Mouse (Mus musculus) gastrocnemius, adult 8-10 months (tissue): ENCODE measurements around the gene Scrn3. TPM values are rescaled to one million over a fixed set of nuclear protein-coding genes. Genes with fewer than 3 reads are reported as not detected.
A peak's percentile ranks its signal among the peaks of the same experiment; 100 is the strongest.

Experiments
- DNase-seq, 2 experiments: peaks; one replicate each; pipeline ENCODE4 v3.0.0; 2022; ENCODE audit warnings: low spot score in 2 of 2
- total RNA-seq, 4 experiments: library from RNA; stranded (reverse); gene quantifications; 2 replicates each; pipeline ENCODE4 v1.2.4; 2022

The Scrn3 gene
- total RNA-seq, 4 experiments from 2014 or later = 57.9 to 59.9 (median 58.6) TPM

- DNase-seq = peak; percentile 12 to 17
Measured at GRCm38 (mm10) chr2:73313117-73313501, 708 bp downstream of the Scrn3 start.

GRCm38 (mm10) chr2:73314311-73314710 is 1.9 kb downstream of the Scrn3 start:
- no peak for DNase-seq

- no peak for DNase-seq
Measured at GRCm38 (mm10) chr2:73317426-73317825, 5.0 kb downstream of the Scrn3 start.

GRCm38 (mm10) chr2:73319218-73319617 is 6.8 kb downstream of the Scrn3 start:
- DNase-seq = no peak

DNA sequence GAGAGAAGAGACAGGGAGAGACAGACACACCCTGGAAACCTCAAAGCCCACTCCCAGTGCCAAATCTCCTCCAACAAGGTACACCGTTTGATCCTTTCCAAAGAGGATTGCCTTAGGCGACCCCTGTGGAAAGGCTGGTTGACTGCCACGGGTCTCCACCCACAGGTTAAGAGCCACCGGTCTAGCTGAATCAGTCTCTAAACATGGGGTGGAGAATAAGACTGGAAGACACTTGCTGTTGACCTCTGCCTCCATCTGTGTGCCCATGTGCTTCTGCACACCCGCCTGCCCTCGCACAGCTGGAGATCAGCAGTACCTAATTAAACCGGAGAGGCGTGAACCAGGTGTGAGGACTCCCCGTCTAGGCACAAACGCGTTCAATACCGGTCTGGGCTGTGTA is 10.6 kb downstream of the Scrn3 start:
- DNase-seq = no peak

DNA sequence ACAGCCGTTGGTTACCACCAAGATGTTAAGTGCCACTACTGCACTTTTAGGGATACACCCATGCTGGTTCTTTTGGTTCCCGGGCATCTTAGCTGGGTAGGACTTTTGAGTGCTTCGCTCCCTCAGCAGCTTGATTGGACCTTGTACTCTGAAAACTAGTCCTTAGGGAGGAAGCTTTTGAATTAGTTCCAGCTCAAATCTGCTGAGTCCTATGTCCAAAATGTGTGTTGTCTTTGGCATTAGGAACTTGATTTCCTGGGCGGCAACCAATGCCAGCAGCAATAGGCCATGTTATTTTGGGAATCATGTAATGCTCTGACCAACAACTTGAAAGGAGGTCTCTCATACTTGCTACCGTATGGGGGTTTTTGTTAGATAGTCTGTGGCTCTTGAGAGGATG is 13.5 kb downstream of the Scrn3 start:
- no peak for DNase-seq

DNA sequence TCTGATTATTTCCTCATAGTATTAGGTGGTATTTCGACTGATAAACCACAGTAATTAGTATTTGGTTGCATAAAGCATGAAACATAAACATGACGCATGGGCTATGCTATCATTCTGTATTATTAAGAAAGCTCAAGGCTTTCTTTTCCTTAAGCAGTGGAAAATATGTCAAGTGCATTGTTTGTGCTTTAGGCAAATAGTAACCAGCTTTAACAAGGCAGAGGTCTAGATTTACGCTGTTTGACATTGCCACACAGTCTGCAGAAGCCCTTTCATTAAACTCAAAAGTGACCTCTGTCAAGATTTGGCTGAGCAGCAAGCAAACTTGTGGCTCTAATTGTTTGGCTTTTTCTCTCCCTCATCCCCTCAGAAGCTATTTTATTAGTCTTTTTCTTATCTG is 23.5 kb downstream of the Scrn3 start:
- DNase-seq = no peak

DNA sequence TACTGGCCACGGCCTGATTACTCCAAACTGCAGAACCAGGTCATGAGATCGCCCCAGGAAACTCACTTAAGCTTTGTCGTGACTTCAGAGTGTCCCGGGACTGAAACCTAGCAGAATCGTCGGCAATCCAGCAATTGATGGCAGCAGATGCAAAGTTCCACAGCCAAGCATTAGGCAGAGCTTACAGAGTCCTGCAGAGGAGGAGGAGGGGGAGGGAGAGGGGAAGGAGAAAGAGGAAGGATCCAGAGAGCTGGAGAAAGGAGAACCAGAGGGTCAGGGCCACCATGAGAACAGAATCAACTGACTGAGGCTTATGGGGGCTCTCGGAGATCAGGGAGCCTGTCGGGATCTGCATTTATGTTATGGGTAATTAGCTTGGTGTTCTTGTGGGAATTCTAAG is 26.0 kb downstream of the Scrn3 start:
- no peak for DNase-seq

GRCm38 (mm10) chr2:73343701-73344100 is 31.3 kb downstream of the Scrn3 start:
- no peak for DNase-seq

DNA sequence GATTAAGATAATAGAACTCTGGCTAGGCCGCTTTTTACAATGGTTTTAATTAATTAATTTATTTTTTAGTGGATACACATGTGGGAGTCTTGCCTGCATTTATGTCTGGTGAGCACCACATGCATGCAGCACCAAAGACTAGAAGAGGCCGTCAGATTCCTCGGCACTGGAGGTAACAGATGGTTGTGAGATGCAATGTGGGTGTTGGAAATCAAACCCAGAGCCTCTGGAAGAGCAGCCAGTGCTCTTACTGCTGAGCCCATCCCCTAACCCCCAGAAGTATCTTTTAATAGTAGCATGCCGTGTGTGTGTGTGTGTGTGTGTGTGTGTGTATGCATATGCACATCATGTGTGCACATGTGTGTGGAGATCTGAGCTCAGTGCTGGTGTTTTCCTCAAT is 32.8 kb downstream of the Scrn3 start:
- DNase-seq = no peak

DNA sequence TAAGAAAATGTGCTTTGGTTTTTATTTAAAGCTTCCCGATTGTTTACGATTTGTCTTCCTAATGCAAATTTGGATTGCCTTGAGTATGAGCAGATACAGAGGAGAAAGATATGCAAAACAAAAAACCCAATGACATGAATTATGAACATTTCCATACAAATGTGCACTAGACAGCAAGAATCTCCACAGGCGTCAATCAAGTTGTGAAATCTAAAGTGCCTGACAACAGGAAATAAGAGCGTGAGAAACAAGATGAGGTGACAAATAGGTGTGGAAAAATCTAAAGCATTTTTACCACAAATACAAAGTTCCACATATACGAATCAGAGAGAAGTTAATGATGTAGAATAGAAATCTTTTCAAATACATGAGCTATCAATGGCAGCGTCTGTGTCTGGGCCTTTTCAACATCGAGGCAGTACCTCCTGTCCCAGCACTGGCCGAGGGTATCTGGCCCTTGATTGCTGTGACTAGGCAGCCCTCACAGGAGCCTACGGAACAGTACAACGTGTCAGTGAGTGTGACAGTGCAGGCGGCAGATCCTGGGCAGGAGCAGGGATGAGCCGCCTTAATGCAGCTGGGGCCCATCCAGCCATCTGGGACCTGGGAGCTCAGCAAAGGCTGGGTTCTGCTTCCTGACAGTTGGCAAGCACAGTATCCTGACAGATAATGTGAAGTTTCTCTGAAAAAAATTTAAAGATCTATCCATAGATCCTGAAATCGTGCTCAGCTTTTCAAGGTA is 34.1 kb downstream of the Scrn3 start:
- DNase-seq = no peak

DNA sequence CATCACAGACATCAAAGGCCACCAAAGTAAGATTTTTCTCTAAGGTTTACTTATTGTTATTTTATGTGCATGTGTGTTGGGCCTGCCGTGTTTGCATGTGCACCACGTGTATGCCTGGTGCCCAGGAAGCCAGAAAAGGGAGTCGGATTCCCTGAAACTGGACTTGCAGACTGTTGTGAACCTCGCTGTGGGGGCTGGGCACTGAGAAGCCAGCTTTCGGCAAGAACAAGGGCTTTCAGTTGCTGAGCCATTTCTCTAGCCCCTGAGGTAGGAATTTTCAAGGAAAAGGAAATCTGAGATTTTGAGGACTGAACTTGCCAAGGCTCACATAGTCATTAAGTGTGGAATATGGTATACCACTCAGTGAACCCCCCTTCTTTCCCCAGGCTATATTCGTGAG is 34.7 kb downstream of the Scrn3 start:
- no peak for DNase-seq

DNA sequence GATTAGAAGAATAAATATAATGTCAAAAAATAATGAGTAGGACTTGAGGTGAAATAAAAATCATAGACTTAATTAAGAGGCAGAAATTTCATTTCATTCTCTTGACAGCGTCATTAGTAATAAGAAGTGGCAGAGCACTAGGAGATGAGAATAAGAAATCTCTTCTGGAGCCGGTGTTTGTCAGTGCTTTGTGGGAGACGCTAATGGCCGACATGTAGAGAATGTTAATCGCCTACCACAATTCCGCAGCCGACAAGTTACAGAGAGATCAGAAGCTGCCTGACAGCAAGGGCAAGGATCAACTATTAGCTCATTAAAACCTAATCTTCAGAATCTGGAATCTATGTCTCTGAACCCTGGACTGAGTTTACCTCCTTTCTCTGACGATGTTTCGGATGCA is 35.4 kb downstream of the Scrn3 start:
- no peak for DNase-seq

- no peak for DNase-seq
Measured at GRCm38 (mm10) chr2:73348221-73348620, 35.8 kb downstream of the Scrn3 start.

- DNase-seq = no peak
Measured at GRCm38 (mm10) chr2:73351496-73351895, 39.1 kb downstream of the Scrn3 start.

DNA sequence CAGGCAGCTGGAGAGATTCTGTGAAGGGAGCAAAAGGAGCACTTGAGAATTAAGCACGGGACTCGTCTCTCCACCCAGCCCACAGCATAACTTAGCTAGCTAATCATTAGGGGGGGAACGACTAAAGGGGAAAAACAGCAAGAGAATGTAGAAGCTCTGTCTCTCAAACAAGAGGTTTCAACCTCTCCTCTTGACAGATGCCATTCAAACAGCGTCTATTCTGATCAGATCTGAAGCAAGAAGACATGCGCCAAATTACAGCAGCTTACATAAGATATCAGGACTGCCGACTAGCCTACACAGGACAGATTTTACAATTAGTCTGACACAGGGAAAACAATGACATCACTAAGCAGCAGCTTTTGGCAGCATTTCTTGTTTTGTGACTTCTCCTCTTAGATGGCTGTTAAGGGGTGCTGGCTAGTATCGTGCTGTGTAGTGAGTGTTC is 39.5 kb downstream of the Scrn3 start:
- DNase-seq = no peak

DNA sequence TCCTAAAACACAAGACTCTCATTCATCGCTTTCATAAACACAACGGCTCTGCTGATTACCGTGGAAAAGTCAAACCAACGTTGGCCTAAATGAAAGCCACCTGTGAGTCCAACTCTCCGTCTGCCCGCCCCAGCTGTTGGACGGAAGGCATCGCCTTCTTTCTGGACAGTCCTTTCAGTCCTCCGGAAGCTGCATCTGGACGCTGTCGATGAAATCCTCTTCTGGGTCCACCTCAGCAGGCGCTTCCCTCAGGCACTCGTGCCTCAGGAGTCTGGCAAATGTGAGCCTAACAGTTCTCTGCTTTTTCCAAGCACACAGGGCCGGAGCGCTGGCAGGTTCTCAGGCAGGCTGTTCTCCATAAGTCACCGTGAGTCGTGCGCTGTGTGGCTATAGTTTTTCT is 44.6 kb downstream of the Scrn3 start:
- DNase-seq = no peak

- no peak for DNase-seq
Measured at GRCm38 (mm10) chr2:73359941-73360340, 47.5 kb downstream of the Scrn3 start.

- no peak for DNase-seq
Measured at GRCm38 (mm10) chr2:73360536-73360935, 48.1 kb downstream of the Scrn3 start.

- no peak for DNase-seq
Measured at GRCm38 (mm10) chr2:73363448-73363847, 51.0 kb downstream of the Scrn3 start.

- DNase-seq = no peak
Measured at GRCm38 (mm10) chr2:73371530-73372335, 59.3 kb downstream of the Scrn3 start.

DNA sequence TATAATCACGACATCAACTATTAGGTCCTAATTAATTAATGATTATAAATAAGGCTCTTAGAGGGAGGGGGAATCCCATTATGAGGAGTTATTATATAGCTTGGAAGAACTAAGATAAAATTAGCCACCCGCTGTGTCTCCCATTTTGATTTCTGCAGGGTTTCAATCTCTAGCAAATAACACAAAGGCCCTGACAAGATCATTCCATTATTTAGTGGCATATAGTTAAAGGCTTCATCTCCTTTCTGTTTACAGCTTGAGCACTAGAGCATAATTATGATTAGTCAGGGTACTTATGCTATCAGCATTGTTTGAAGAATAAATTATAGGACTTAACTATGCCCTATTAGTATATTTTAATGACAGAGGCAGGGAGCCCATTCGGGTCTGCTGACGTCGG is 65.9 kb downstream of the Scrn3 start:
- no peak for DNase-seq

DNA sequence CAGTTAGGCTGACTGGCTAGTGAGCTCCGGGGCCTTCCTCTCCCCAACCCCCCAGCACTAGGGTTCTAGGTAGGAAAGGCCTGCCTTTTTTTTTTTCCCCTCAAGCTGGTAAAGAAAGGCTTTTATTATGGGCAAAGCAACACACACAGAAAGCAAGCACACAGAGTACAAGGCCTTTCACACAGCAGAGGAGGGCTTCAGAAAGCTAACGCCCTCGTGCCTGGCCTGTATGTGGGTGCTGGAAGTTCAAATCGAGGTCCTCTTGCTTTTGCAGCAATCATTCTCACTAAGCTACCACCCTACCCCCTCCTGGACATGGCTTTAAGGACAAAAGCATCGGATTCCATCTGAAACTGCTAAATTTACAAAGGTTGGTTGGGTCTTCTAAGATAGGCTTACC is 67.3 kb downstream of the Scrn3 start:
- no peak for DNase-seq
